Mouse (Mus musculus) ovary, postnatal 10 days (tissue): ENCODE measurements around the gene Chrna9.

Source experiments
- DNase-seq: peaks from one replicate; pipeline ENCODE4 v3.0.0; 2022; ENCODE audit warnings: low spot score

The Chrna9 gene

DNA sequence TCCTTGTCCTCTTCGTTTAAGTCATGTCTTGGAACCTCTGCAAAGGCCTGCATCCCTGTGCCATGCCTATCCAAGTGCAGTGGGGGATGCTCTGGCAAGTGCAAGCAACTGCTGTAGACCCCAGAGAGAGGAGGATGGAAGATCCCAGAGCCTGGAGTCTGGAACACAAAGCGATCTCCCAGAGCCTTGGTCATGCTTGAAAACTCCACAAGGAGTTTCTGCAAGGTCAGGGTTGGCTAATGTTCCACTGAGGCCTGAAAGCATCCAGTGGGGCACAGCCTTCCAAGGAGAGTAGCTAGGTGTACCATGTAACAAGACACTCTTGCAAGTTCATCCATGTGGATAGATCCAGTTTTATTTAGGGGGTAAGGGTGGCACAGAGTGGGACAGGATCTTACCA lies 79.7 kb downstream of the Chrna9 start:
- DNase-seq = no peak

DNA sequence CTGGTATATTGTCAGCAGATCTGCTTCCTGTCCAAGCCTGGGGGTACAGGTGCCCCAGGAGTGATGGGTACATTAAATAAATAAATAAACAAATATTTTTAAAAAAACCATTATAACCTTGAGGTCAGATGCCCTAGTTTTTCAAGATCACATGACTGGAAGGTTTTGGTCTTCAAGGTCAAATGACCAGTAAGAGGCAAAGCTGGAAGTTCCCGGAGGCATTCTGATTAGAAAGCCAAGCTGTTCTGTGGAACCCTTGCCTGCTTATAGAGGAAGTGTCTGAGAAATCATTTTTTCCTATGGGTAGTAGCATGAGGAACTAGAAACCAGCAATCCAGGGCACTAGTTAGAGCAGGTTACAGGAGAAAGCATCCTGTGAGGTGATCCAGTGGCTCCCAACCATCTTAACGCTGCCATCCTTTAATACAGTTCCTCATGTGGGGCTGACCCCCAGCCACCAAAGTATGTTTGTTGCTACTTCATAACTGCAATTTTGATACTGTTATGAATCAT lies 80.8 kb downstream of the Chrna9 start:
- no peak for DNase-seq

DNA sequence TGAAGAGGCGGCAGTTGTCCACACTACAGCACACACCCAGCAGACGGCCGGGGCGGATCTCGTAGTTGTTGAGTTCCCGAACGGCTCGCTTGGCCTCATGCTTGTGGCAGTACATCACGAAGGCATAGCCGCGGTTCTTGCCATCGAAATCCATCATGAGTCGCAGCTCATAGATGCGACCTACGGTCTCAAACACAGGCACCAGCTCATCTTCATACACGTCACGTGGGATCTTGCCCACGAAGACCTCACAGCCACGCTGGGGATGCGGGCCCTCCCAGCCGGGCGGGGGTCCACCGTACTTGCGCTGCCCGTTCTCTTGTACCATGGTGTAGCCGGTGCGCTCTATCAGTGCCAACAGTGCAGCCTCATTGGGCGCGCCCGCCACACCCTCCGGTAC lies 92.1 kb downstream of the Chrna9 start:
- no peak for DNase-seq
